Mouse (Mus musculus): ENCODE measurements around the gene Col6a6. TPM values are rescaled to one million over a fixed set of nuclear protein-coding genes. Genes with fewer than 3 reads are reported as not detected.

Gene Col6a6
- polyA plus RNA-seq, 1 experiment from 2014 or later = 0.41 TPM

DNA sequence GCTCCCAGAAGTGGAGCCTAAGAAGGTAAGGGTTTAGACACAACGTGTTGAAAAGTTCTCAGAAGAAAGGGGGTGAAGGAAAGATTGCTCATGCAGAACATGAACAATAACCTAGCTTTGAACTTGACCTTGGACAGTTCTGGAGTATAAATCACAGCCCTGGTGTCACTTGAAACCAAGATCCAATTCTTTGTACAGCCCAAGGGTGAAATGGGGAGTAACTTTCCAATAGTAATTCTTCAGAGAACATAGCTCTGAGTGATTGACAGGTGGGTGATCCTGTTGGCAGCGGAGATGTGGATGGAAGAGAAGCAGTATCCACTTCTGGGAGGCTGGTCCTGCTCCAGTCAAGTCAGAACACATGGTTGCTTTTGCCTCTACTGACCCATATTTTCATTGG, 62.1 kb downstream of the Col6a6 start:
- no peak for ATAC-seq (ENCODE audit: insufficient number of reproducible peaks, insufficient read depth, low FRiP score, low TSS enrichment, low read depth)
- Histone ChIP-seq H3K27ac (no peak overlapping the region), H3K4me3 (no peak overlapping the region), H3K36me3 (no peaks in the 10 kb centered on the region), H3K4me1 (peaks cover 12% of the 10 kb centered on the region), H3K9ac (no peak overlapping the region), H3K27me3 (no peaks in the 10 kb centered on the region), H3K9me3 (no peaks in the 10 kb centered on the region), H3K4me2 (no peak overlapping the region)
- WGBS = 78% methylated on average over 2 of the region's 2 CpGs

GRCm38 (mm10) chr9:105764681-105765080, 63.3 kb downstream of the Col6a6 start:
- no peak for ATAC-seq (ENCODE audit: insufficient number of reproducible peaks, insufficient read depth, low FRiP score, low TSS enrichment, low read depth)
- WGBS = 44% methylated on average over 5 of the region's 5 CpGs

GRCm38 (mm10) chr9:105764127-105764526, 63.8 kb downstream of the Col6a6 start:
- 48% methylated on average over 5 of the region's 5 CpGs for WGBS
- Histone ChIP-seq H3K4me1 (peaks cover 12% of the 10 kb centered on the region), H3K9me3 (no peaks in the 10 kb centered on the region), H3K36me3 (no peaks in the 10 kb centered on the region), H3K27me3 (no peaks in the 10 kb centered on the region), H3K27ac (no peak overlapping the region), H3K4me2 (no peak overlapping the region), H3K9ac (no peak overlapping the region), H3K4me3 (no peak overlapping the region)
- ATAC-seq (ENCODE audit: insufficient number of reproducible peaks, insufficient read depth, low FRiP score, low TSS enrichment, low read depth) = no peak

More at GRCm38 (mm10) chr9:105764681-105765080, 63.3 kb downstream of the Col6a6 start:
- Histone ChIP-seq H3K36me3 (no peaks in the 10 kb centered on the region), H3K9ac (no peak overlapping the region), H3K27me3 (no peaks in the 10 kb centered on the region), H3K4me3 (no peak overlapping the region), H3K9me3 (no peaks in the 10 kb centered on the region), H3K4me1 (peaks cover 12% of the 10 kb centered on the region), H3K4me2 (no peak overlapping the region), H3K27ac (no peak overlapping the region)

DNA sequence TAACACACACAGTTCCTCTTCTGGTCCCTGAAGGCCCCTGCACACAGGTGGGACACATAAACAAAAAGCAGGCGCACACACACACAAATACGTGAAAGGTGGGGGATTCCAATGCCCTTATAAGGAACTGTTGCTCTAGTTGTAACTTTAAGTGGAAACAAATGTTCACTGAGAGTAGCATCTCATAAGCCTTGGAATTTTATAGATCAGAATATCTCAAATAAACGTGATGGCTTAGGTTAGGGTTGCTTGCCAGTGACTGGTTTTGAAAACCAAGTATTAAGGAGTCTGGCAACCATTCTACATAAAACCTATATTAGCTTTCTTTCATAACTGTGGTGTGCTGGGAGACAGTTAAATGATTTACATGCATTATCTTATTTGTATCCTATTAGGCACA, 64.3 kb downstream of the Col6a6 start:
- Histone ChIP-seq H3K36me3 (no peaks in the 10 kb centered on the region), H3K9ac (no peak overlapping the region), H3K9me3 (no peaks in the 10 kb centered on the region), H3K4me1 (peaks cover 12% of the 10 kb centered on the region), H3K27ac (0 out of 2 replicates have a peak overlapping the region, but pooled peaks have one; percentile 1), H3K4me3 (no peak overlapping the region), H3K4me2 (no peak overlapping the region), H3K27me3 (no peaks in the 10 kb centered on the region)
- 35% methylated on average over 3 of the region's 3 CpGs for WGBS
- no peak for ATAC-seq (ENCODE audit: insufficient number of reproducible peaks, insufficient read depth, low FRiP score, low TSS enrichment, low read depth)

GRCm38 (mm10) chr9:105762274-105762673, 65.7 kb downstream of the Col6a6 start:
- ATAC-seq (ENCODE audit: insufficient number of reproducible peaks, insufficient read depth, low FRiP score, low TSS enrichment, low read depth) = no peak
- Histone ChIP-seq H3K27ac (no peak overlapping the region), H3K27me3 (no peaks in the 10 kb centered on the region), H3K9me3 (no peaks in the 10 kb centered on the region), H3K36me3 (no peaks in the 10 kb centered on the region), H3K4me1 (peaks cover 12% of the 10 kb centered on the region), H3K4me3 (no peak overlapping the region), H3K9ac (no peak overlapping the region), H3K4me2 (no peak overlapping the region)
- 85% methylated on average over 7 of the region's 7 CpGs for WGBS

GRCm38 (mm10) chr9:105758861-105759260, 69.1 kb downstream of the Col6a6 start:
- WGBS = 79% methylated on average over 5 of the region's 5 CpGs
- no peak for ATAC-seq (ENCODE audit: insufficient number of reproducible peaks, insufficient read depth, low FRiP score, low TSS enrichment, low read depth)
- H3K4me3 ChIP-seq = no peak overlapping the region

DNA sequence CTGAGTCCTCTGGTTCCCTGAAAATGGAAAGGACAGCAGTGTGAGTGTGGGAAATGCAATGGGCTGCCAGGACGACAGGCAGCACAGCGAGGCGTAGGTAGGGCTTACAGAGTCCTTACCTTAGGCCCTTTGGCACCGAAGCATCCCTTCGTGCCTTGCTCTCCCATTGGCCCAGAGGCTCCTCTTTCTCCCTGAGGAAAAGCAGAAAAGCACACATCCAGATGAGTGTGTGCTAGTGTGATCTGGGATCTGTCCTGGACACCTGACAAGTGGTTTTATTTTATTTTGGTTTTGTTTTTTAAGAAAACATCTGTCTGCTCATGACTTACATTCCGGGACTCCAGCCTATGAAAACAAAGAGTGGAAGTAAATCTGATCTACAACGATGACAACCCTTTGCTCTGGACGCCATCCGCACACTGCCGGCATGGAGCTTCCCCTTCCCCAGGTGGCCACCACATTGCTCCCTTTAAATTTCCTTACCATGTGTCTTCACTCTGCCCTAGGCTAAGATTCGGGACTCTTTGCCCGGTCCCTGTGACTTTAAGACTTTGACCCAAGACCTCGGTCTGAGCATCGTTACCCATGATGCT, 69.7 kb downstream of the Col6a6 start:
- Histone ChIP-seq H3K4me3 (no peak overlapping the region), H3K27ac (no peak overlapping the region), H3K9ac (no peak overlapping the region), H3K4me2 (no peak overlapping the region), H3K36me3 (no peaks in the 10 kb centered on the region), H3K4me1 (0 out of 2 replicates have a peak, but pooled peaks cover under 1% of the 10 kb centered on the region), H3K27me3 (no peaks in the 10 kb centered on the region), H3K9me3 (no peaks in the 10 kb centered on the region)
- 70% methylated on average over 14 of the region's 14 CpGs for WGBS
- ATAC-seq (ENCODE audit: insufficient number of reproducible peaks, insufficient read depth, low FRiP score, low TSS enrichment, low read depth) = no peak

More at GRCm38 (mm10) chr9:105758861-105759260, 69.1 kb downstream of the Col6a6 start:
- Histone ChIP-seq H3K9me3 (no peaks in the 10 kb centered on the region), H3K4me1 (0 out of 2 replicates have a peak, but pooled peaks cover 5% of the 10 kb centered on the region), H3K9ac (no peak overlapping the region), H3K36me3 (no peaks in the 10 kb centered on the region), H3K27me3 (no peaks in the 10 kb centered on the region), H3K4me2 (no peak overlapping the region), H3K27ac (no peak overlapping the region)

- 43% methylated on average over 1 of the region's 1 CpGs for WGBS
- ATAC-seq (ENCODE audit: insufficient number of reproducible peaks, insufficient read depth, low FRiP score, low TSS enrichment, low read depth) = no peak
Measured at GRCm38 (mm10) chr9:105754256-105754655, 73.7 kb downstream of the Col6a6 start.

DNA sequence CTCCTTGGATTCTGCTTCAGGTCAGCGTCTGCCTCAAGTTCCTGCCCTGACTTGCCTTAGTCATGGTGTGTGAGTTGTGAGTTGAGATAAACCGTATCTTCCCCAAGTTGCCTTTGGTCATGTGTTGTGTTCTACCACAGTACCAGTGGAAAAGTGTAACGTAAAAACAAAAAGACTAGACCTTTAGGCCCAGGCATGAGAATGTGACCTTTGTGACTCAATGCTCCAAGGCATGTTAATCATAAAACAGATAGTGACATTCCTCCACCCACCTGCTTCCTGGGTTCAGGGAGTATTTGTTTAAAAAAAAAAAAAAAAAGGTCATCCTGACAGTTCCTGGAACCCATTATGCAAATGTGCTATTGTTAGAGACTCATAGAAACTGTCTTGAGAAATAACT, 82.1 kb downstream of the Col6a6 start:
- Histone ChIP-seq H3K27me3 (no peaks in the 10 kb centered on the region), H3K9ac (no peak overlapping the region), H3K4me1 (peaks cover 7% of the 10 kb centered on the region; the same call in 1 of the 2 replicates), H3K27ac (no peak overlapping the region), H3K36me3 (no peaks in the 10 kb centered on the region), H3K4me3 (no peak overlapping the region), H3K9me3 (peaks cover 6% of the 10 kb centered on the region), H3K4me2 (no peak overlapping the region)
- ATAC-seq (ENCODE audit: insufficient number of reproducible peaks, insufficient read depth, low FRiP score, low TSS enrichment, low read depth) = no peak
- WGBS = 82% methylated on average over 3 of the region's 3 CpGs

More at GRCm38 (mm10) chr9:105754256-105754655, 73.7 kb downstream of the Col6a6 start:
- no peaks in the 10 kb centered on the region for H3K27me3 ChIP-seq
- no peak overlapping the region for H3K4me3 ChIP-seq
- no peaks in the 10 kb centered on the region for H3K4me1 ChIP-seq
- no peak overlapping the region for H3K4me2 ChIP-seq
- no peaks in the 10 kb centered on the region for H3K36me3 ChIP-seq
- no peak overlapping the region for H3K27ac ChIP-seq
- no peak overlapping the region for H3K9ac ChIP-seq
- H3K9me3 ChIP-seq = no peaks in the 10 kb centered on the region

GRCm38 (mm10) chr9:105740413-105740812, 87.5 kb downstream of the Col6a6 start:
- whole genome bisulfite sequencing = 53% methylated on average over 2 of the region's 2 CpGs
- ATAC-seq (ENCODE audit: insufficient number of reproducible peaks, insufficient read depth, low FRiP score, low TSS enrichment, low read depth) = no peak
- H3K27ac ChIP-seq = no peak overlapping the region
- no peak overlapping the region for H3K9ac ChIP-seq
- H3K4me2 ChIP-seq = no peak overlapping the region
- peaks cover 7% of the 10 kb centered on the region; the same call in 1 of the 2 replicates for H3K4me1 ChIP-seq
- H3K9me3 ChIP-seq = no peaks in the 10 kb centered on the region
- H3K36me3 ChIP-seq = no peaks in the 10 kb centered on the region
- H3K4me3 ChIP-seq = no peak overlapping the region
- no peaks in the 10 kb centered on the region for H3K27me3 ChIP-seq

DNA sequence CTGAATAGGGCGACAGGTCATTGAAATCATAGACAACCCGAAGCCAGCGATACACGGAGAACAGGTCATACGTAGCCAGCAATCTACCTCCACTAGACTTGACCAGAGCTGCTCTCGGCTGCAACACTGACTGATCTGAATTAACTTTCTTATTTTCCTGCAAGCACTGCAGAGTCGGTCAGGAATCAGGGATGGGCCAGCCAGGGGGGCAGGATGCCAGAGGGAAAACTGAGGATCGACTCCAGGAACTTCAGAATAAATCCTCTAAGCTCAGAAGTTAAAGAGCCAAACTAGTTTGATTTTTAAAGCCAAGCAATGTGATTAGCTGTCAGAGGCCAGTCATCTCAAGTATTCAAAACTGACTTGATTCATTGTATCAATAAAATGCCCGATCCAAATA, 88.5 kb downstream of the Col6a6 start:
- Histone ChIP-seq H3K4me3 (no peak overlapping the region), H3K4me1 (peaks cover 12% of the 10 kb centered on the region; the same call in 1 of the 2 replicates), H3K9ac (no peak overlapping the region), H3K27ac (no peak overlapping the region), H3K27me3 (no peaks in the 10 kb centered on the region), H3K4me2 (no peak overlapping the region), H3K36me3 (no peaks in the 10 kb centered on the region), H3K9me3 (no peaks in the 10 kb centered on the region)
- 77% methylated on average over 9 of the region's 9 CpGs for WGBS
- no peak for ATAC-seq (ENCODE audit: insufficient number of reproducible peaks, insufficient read depth, low FRiP score, low TSS enrichment, low read depth)

DNA sequence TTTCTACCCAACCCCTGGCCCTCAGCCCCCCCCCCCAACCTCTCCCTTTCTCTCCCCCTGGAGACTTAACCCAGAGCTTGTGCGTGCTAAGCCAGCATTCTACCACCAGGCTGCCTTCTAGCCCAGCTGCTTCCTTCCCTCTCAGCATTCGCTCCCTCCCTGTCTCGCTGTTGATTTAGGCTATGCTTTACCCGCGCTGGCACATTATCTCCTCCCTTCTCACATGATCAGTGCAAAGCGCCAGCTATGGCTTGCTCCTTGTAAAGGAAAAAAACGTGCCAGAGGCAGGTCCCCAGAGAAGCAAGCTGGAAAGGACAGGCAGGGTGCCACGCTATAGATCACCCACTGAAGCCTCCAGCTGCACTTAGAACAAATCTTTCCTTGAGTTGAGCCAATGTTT, 90.5 kb downstream of the Col6a6 start:
- 45% methylated on average over 8 of the region's 8 CpGs for WGBS
- H3K4me1 ChIP-seq = peaks cover 11% of the 10 kb centered on the region; the same call in 1 of the 2 replicates
- no peaks in the 10 kb centered on the region for H3K9me3 ChIP-seq
- H3K27ac ChIP-seq = no peak overlapping the region
- no peak overlapping the region for H3K4me2 ChIP-seq
- no peaks in the 10 kb centered on the region for H3K27me3 ChIP-seq
- H3K9ac ChIP-seq = no peak overlapping the region
- no peak for ATAC-seq (ENCODE audit: insufficient number of reproducible peaks, insufficient read depth, low FRiP score, low TSS enrichment, low read depth)
- no peaks in the 10 kb centered on the region for H3K36me3 ChIP-seq
- H3K4me3 ChIP-seq = no peak overlapping the region
